Mouse (Mus musculus): ENCODE results near the gene Tbata. TPM values are rescaled to one million over a fixed set of nuclear protein-coding genes. Genes with fewer than 3 reads are reported as not detected.

The Tbata gene
- polyA plus RNA-seq, 1 experiment, result 1,293 TPM

DNA sequence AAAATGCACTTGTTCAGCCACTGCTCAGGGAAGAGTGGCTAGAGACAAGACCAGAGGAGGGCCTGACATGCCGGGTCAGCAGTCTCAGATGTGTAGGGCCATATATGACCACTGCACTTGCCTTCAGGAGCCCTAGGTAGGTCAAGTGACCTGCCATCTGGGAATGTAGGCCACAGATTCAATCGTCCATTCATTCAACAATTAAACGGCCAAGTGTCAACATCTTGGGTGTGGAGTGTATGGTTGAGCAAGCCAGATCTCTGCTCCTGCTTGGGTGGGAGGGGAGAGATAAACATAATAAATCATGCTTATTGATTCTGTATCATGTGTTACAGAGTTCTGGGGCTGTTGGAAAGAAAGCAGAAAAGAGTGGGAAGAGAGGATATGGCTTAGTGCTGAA is 13.2 kb upstream of the Tbata start:
- TF ChIP-seq CTCF (IDR thresholded peaks at IDR 0.05; ENCODE audit: borderline replicate concordance, control insufficient read depth, extremely low read depth, insufficient read depth, low read length, poor library complexity), result no peak
- no peak for TF ChIP-seq POLR2A (IDR thresholded peaks at IDR 0.05; ENCODE audit: control insufficient read depth, extremely low read depth, insufficient read depth, low read length, poor library complexity)
- H3K27me3 ChIP-seq (ENCODE audit: control insufficient read depth, insufficient read depth, low read length), result no peaks in the 10 kb centered on the region
- no peak overlapping the region for H3K4me3 ChIP-seq (ENCODE audit: control insufficient read depth, insufficient read depth, low read length)
- no peaks in the 10 kb centered on the region for H3K36me3 ChIP-seq (ENCODE audit: control insufficient read depth, insufficient read depth, low read length)
- no peak for DNase-seq
- no peaks in the 10 kb centered on the region for H3K4me1 ChIP-seq (replicated peaks; ENCODE audit: control insufficient read depth, insufficient read depth, low read length)
- no peak overlapping the region for H3K27ac ChIP-seq (ENCODE audit: control insufficient read depth, insufficient read depth, low read length)
- 94% methylated on average over 3 of the region's 3 CpGs for WGBS

DNA sequence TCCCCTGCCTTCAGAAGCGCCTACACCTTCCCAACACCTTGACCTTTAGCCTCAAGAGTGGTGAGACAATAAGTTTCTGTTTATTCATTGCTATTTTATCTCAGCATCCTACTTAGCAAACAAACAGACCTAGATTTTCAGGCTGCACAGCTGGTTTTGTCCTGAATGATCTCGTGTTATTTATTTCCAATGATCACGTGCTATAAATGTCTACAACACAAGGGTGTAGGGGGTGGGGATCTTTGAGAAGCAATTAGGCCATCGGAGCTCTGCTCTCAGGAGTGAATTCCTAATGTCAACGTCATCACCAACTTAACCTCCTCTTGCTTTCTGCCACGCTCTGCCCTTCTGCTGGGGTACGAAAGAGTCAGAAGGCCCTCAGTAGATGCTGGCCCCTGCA is 11.7 kb upstream of the Tbata start:
- H3K4me3 ChIP-seq (ENCODE audit: control insufficient read depth, insufficient read depth, low read length), result no peak overlapping the region
- no peak for DNase-seq
- no peak overlapping the region for H3K27ac ChIP-seq (ENCODE audit: control insufficient read depth, insufficient read depth, low read length)
- TF ChIP-seq POLR2A (IDR thresholded peaks at IDR 0.05; ENCODE audit: control insufficient read depth, extremely low read depth, insufficient read depth, low read length, poor library complexity) (no peak), CTCF (IDR thresholded peaks at IDR 0.05; ENCODE audit: borderline replicate concordance, control insufficient read depth, extremely low read depth, insufficient read depth, low read length, poor library complexity) (no peak)
- H3K27me3 ChIP-seq (ENCODE audit: control insufficient read depth, insufficient read depth, low read length), result no peaks in the 10 kb centered on the region
- H3K36me3 ChIP-seq (ENCODE audit: control insufficient read depth, insufficient read depth, low read length), result no peaks in the 10 kb centered on the region
- no peaks in the 10 kb centered on the region for H3K4me1 ChIP-seq (replicated peaks; ENCODE audit: control insufficient read depth, insufficient read depth, low read length)
- 90% methylated on average over 7 of the region's 7 CpGs for WGBS

DNA sequence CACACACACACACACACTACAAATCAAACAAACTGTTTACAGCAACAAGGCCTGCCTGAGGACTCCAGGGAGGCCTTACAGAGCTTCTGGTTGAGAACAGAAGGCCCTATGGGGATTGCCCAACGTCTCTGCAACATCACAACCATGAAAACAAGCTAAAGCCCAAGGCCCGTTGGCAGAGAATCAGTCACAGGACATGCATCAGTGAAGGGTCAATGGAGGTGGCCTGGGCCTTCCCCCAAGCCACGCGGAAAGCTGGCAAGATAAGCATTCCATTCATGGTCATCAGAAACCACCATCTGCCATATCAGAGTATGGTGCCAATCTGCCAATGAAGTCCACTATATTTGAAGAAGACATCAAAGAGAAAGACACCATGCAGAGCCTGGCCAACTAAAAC is 11.1 kb upstream of the Tbata start:
- Histone ChIP-seq H3K27ac (ENCODE audit: control insufficient read depth, insufficient read depth, low read length) (no peak overlapping the region), H3K4me3 (ENCODE audit: control insufficient read depth, insufficient read depth, low read length) (no peak overlapping the region), H3K36me3 (ENCODE audit: control insufficient read depth, insufficient read depth, low read length) (no peaks in the 10 kb centered on the region), H3K27me3 (ENCODE audit: control insufficient read depth, insufficient read depth, low read length) (no peaks in the 10 kb centered on the region), H3K4me1 (replicated peaks; ENCODE audit: control insufficient read depth, insufficient read depth, low read length) (no peaks in the 10 kb centered on the region)
- no peak for DNase-seq
- no peak for TF ChIP-seq CTCF (IDR thresholded peaks at IDR 0.05; ENCODE audit: borderline replicate concordance, control insufficient read depth, extremely low read depth, insufficient read depth, low read length, poor library complexity)
- no peak for TF ChIP-seq POLR2A (IDR thresholded peaks at IDR 0.05; ENCODE audit: control insufficient read depth, extremely low read depth, insufficient read depth, low read length, poor library complexity)
- WGBS, result 92% methylated on average over 4 of the region's 4 CpGs

DNA sequence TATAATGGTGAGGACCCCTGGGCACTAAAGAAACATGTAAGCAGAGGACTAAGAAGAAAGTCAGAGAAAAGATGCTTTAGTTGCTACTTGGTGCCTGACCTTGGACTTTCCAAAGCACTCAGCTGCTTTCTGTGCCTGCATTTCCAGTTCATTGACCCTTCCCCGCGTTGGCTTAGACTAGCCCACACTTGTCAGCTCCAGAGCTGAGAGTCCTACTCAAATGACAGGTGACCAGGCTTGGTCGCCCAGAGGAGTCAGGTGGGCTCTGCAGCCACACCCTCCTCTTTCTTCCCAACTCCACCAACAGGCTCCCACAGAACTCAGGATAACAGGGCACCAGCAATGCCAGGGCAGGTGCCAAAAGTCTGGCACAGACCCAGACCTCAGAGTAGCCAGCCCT is 9.4 kb upstream of the Tbata start:
- no peaks in the 10 kb centered on the region for H3K36me3 ChIP-seq (ENCODE audit: control insufficient read depth, insufficient read depth, low read length)
- H3K27ac ChIP-seq (ENCODE audit: control insufficient read depth, insufficient read depth, low read length), result no peak overlapping the region
- H3K4me3 ChIP-seq (ENCODE audit: control insufficient read depth, insufficient read depth, low read length), result no peak overlapping the region
- 92% methylated on average over 3 of the region's 3 CpGs for WGBS
- H3K27me3 ChIP-seq (ENCODE audit: control insufficient read depth, insufficient read depth, low read length), result no peaks in the 10 kb centered on the region
- no peaks in the 10 kb centered on the region for H3K4me1 ChIP-seq (replicated peaks; ENCODE audit: control insufficient read depth, insufficient read depth, low read length)
- TF ChIP-seq POLR2A (IDR thresholded peaks at IDR 0.05; ENCODE audit: control insufficient read depth, extremely low read depth, insufficient read depth, low read length, poor library complexity) (no peak), CTCF (IDR thresholded peaks at IDR 0.05; ENCODE audit: borderline replicate concordance, control insufficient read depth, extremely low read depth, insufficient read depth, low read length, poor library complexity) (no peak)
- DNase-seq, result no peak

DNA sequence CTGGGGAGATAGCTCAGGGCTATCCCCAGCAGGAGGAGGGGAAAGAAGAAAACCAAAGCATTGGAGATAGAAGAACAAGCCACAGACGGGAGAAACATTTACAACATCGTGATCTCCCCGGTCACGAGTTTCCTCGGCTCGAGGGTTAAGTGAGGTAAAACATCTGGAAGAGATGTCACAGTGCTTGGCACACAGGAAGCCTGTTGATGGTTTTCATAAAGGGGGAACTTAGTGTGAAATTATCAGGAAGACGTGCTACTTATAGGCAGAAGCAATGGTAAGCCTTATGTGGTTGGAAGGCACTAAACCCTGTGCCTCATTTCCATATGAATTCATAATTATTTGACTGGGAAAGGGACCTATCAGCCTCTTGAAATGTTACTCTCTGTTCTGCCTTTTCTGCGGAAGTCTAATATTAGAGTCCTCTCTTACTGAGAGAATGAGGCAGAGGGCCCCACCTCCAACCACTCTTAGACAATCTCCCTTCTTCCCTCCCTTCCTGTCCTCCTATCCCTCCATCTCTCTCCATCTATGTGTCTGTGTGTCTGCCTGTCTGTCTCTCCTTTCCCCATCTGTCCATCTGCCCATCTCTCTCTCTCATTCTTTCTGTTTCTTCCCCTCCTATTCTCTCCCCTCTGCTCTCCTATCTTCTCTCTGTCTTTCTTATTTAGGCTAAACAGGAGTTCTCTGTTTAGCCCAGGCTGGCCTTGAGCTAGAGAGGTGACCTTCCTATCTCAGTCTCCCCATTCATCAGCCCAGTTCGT is 4.2 kb upstream of the Tbata start:
- Histone ChIP-seq H3K36me3 (ENCODE audit: control insufficient read depth, insufficient read depth, low read length) (no peaks in the 10 kb centered on the region), H3K27ac (ENCODE audit: control insufficient read depth, insufficient read depth, low read length) (no peak overlapping the region), H3K27me3 (ENCODE audit: control insufficient read depth, insufficient read depth, low read length) (no peaks in the 10 kb centered on the region), H3K4me3 (ENCODE audit: control insufficient read depth, insufficient read depth, low read length) (no peak overlapping the region), H3K4me1 (replicated peaks; ENCODE audit: control insufficient read depth, insufficient read depth, low read length) (0 out of 2 replicates have a peak, but pooled peaks cover 4% of the 10 kb centered on the region)
- WGBS, result 15% methylated on average over 9 of the region's 9 CpGs
- no peak for DNase-seq
- no peak for TF ChIP-seq CTCF (IDR thresholded peaks at IDR 0.05; ENCODE audit: borderline replicate concordance, control insufficient read depth, extremely low read depth, insufficient read depth, low read length, poor library complexity)
- no peak for TF ChIP-seq POLR2A (IDR thresholded peaks at IDR 0.05; ENCODE audit: control insufficient read depth, extremely low read depth, insufficient read depth, low read length, poor library complexity)

DNA sequence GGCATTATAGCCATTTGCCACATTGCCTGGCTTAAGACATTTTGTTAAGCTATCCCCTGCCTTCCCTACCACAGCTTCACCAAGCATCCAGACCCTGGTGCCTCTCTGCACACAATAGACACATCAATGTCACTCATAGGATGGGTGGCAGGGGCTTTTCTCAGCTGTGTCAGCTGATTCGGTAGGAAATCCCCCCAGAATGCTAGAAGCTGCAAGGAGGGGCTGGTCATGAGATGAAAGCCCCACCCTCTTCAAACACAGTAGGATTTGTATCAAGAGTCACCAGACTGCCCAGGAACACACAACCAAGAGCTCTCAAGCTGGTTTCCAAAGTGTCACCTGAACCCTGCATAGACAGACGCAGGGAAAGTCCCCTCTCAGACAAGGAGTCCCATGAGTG is 3.4 kb upstream of the Tbata start:
- Histone ChIP-seq H3K27ac (ENCODE audit: control insufficient read depth, insufficient read depth, low read length) (no peak overlapping the region), H3K4me1 (replicated peaks; ENCODE audit: control insufficient read depth, insufficient read depth, low read length) (0 out of 2 replicates have a peak, but pooled peaks cover 4% of the 10 kb centered on the region), H3K27me3 (ENCODE audit: control insufficient read depth, insufficient read depth, low read length) (no peaks in the 10 kb centered on the region), H3K4me3 (ENCODE audit: control insufficient read depth, insufficient read depth, low read length) (no peak overlapping the region), H3K36me3 (ENCODE audit: control insufficient read depth, insufficient read depth, low read length) (no peaks in the 10 kb centered on the region)
- no peak for DNase-seq
- no peak for TF ChIP-seq POLR2A (IDR thresholded peaks at IDR 0.05; ENCODE audit: control insufficient read depth, extremely low read depth, insufficient read depth, low read length, poor library complexity)
- TF ChIP-seq CTCF (IDR thresholded peaks at IDR 0.05; ENCODE audit: borderline replicate concordance, control insufficient read depth, extremely low read depth, insufficient read depth, low read length, poor library complexity), result no peak
- WGBS, result 75% methylated on average over 2 of the region's 2 CpGs

Data from thymus, adult 2 months (tissue).